Mouse (Mus musculus) hindbrain, embryonic 11.5 days (tissue): Measurements from ENCODE around the gene Cib1. TPM values are rescaled to one million over a fixed set of nuclear protein-coding genes. Genes with fewer than 3 reads are reported as not detected.

Experiments used
- ATAC-seq: fragments of 200-750 bp; cut with Nextera tagmentation; 2 replicates; pipeline ENCODE4 v1.8.0; 2017; ENCODE audit warnings: mild to moderate bottlenecking, moderate TSS enrichment, moderate library complexity; ENCODE audit not compliant: low FRiP score
- DNase-seq: peaks from one replicate; pipeline ENCODE4 v3.0.0-alpha.2; 2015; ENCODE audit warnings: low spot score
- H3K27ac ChIP-seq: fragments of 300-500 bp; sonication (generic); 2 replicates; pipeline ENCODE4 v1.5.1; 2014; ENCODE audit warnings: mild to moderate bottlenecking, low read depth, low read length
- H3K27me3 ChIP-seq: fragments of 300-500 bp; sonication (generic); 2 replicates; pipeline ENCODE4 v1.6.1; 2014; ENCODE audit warnings: mild to moderate bottlenecking, low read length, moderate library complexity, mixed read lengths; ENCODE audit not compliant: control insufficient read depth, insufficient read depth
- H3K36me3 ChIP-seq: fragments of 300-500 bp; sonication (generic); 2 replicates; pipeline ENCODE4 v1.6.1; 2014; ENCODE audit warnings: mild to moderate bottlenecking, low read length, moderate library complexity, mixed read lengths; ENCODE audit not compliant: control insufficient read depth, insufficient read depth
- H3K4me1 ChIP-seq: fragments of 300-500 bp; sonication (generic); replicated peaks from 2 replicates; pipeline ENCODE4 v1.6.1; 2014; ENCODE audit warnings: low read length, mixed read lengths; ENCODE audit not compliant: control insufficient read depth, insufficient read depth
- H3K4me2 ChIP-seq: fragments of 300-500 bp; sonication (generic); replicated peaks from 2 replicates; pipeline ENCODE4 v1.6.1; 2014; ENCODE audit warnings: mild to moderate bottlenecking, low read depth, low read length
- H3K4me3 ChIP-seq: fragments of 300-500 bp; sonication (generic); 2 replicates; pipeline ENCODE4 v1.5.1; 2014; ENCODE audit warnings: low read depth, low read length
- H3K9ac ChIP-seq: fragments of 300-500 bp; sonication (generic); 2 replicates; pipeline ENCODE4 v1.6.1; 2014; ENCODE audit warnings: low read depth, low read length
- H3K9me3 ChIP-seq: fragments of 300-500 bp; sonication (generic); 2 replicates; pipeline ENCODE4 v1.6.1; 2016; ENCODE audit warnings: low read length; ENCODE audit not compliant: control insufficient read depth
- WGBS: fragments of 180-500 bp; shearing (Covaris S2); extraction: QIAGEN DNeasy Blood & Tissue Kit; methylation state at CpG from one replicate; pipeline ENCODE4 v1.1.7; 2014; 5-methylcytosine and 5-hydroxymethylcytosine counted together
- polyA plus RNA-seq: library from polyadenylated mRNA; unstranded; fragments of >200 nt; fragmentation: Nextera tagmentation; extraction: Ambion mirVana; gene quantifications from 2 replicates; pipeline ENCODE4 v1.2.1, GENCODE M21; 2014

The Cib1 gene
- polyA plus RNA-seq, 1 experiment from 2014 or later, result 61.7 TPM

GRCm38 (mm10) chr7:80208738-80209430, 23.7 kb downstream of the Cib1 start:
- Histone ChIP-seq H3K4me2 (no peak overlapping the region), H3K4me3 (no peak overlapping the region), H3K4me1 (no peaks in the 10 kb centered on the region), H3K27me3 (no peaks in the 10 kb centered on the region), H3K27ac (no peak overlapping the region), H3K9me3 (no peaks in the 10 kb centered on the region), H3K9ac (no peak overlapping the region), H3K36me3 (no peaks in the 10 kb centered on the region)
- ATAC-seq, result no peak
- no peak for DNase-seq
- WGBS, result 83% methylated on average over 10 of the region's 10 CpGs

GRCm38 (mm10) chr7:80208026-80208642, 24.5 kb downstream of the Cib1 start:
- no peak overlapping the region for H3K27ac ChIP-seq
- no peak overlapping the region for H3K4me3 ChIP-seq
- ATAC-seq (no peak), DNase-seq (no peak)
- H3K9me3 ChIP-seq, result no peaks in the 10 kb centered on the region
- no peaks in the 10 kb centered on the region for H3K4me1 ChIP-seq
- no peaks in the 10 kb centered on the region for H3K27me3 ChIP-seq
- no peak overlapping the region for H3K4me2 ChIP-seq
- WGBS, result 87% methylated on average over 18 of the region's 18 CpGs
- no peaks in the 10 kb centered on the region for H3K36me3 ChIP-seq
- H3K9ac ChIP-seq, result no peak overlapping the region

- Histone ChIP-seq H3K4me2 (no peak overlapping the region), H3K27ac (no peak overlapping the region)
Measured at GRCm38 (mm10) chr7:80207314-80207731, 25.3 kb downstream of the Cib1 start.

GRCm38 (mm10) chr7:80205705-80206589, 26.7 kb downstream of the Cib1 start:
- Histone ChIP-seq H3K4me2 (no peak overlapping the region), H3K36me3 (no peaks in the 10 kb centered on the region), H3K9me3 (no peaks in the 10 kb centered on the region), H3K4me1 (no peaks in the 10 kb centered on the region; the same call in 1 of the 2 replicates), H3K9ac (no peak overlapping the region), H3K27me3 (no peaks in the 10 kb centered on the region), H3K27ac (no peak overlapping the region), H3K4me3 (no peak overlapping the region)
- ATAC-seq (no peak), DNase-seq (no peak)
- WGBS, result 89% methylated on average over 12 of the region's 12 CpGs

More at GRCm38 (mm10) chr7:80207314-80207731, 25.3 kb downstream of the Cib1 start:
- WGBS, result 75% methylated on average over 3 of the region's 3 CpGs
- Histone ChIP-seq H3K9ac (no peak overlapping the region), H3K4me1 (no peaks in the 10 kb centered on the region; the same call in 1 of the 2 replicates), H3K9me3 (no peaks in the 10 kb centered on the region), H3K27me3 (no peaks in the 10 kb centered on the region), H3K36me3 (no peaks in the 10 kb centered on the region), H3K4me3 (no peak overlapping the region)
- ATAC-seq (no peak), DNase-seq (no peak)

GRCm38 (mm10) chr7:80204961-80205360, 27.7 kb downstream of the Cib1 start:
- Histone ChIP-seq H3K27me3 (no peaks in the 10 kb centered on the region), H3K36me3 (no peaks in the 10 kb centered on the region), H3K9me3 (no peaks in the 10 kb centered on the region), H3K4me2 (no peak overlapping the region), H3K9ac (no peak overlapping the region), H3K4me3 (no peak overlapping the region), H3K4me1 (peaks cover 2% of the 10 kb centered on the region), H3K27ac (no peak overlapping the region)
- WGBS, result 84% methylated on average over 7 of the region's 7 CpGs
- no peak for ATAC-seq
- no peak for DNase-seq

GRCm38 (mm10) chr7:80204362-80204761, 28.3 kb downstream of the Cib1 start:
- Histone ChIP-seq H3K27ac (peak overlapping the region; percentile 86), H3K36me3 (no peaks in the 10 kb centered on the region), H3K9me3 (no peaks in the 10 kb centered on the region), H3K4me3 (no peak overlapping the region), H3K4me2 (no peak overlapping the region), H3K4me1 (peaks cover 2% of the 10 kb centered on the region), H3K9ac (no peak overlapping the region), H3K27me3 (no peaks in the 10 kb centered on the region)
- 87% methylated on average over 4 of the region's 4 CpGs for WGBS
- ATAC-seq (no peak), DNase-seq (no peak)

- no peaks in the 10 kb centered on the region for H3K27me3 ChIP-seq
- peak overlapping the region; percentile 23; the same call in 1 of the 2 replicates for H3K9ac ChIP-seq
- H3K4me3 ChIP-seq, result no peak overlapping the region
- 43% methylated on average over 12 of the region's 12 CpGs for WGBS
- H3K4me1 ChIP-seq, result peaks cover 2% of the 10 kb centered on the region
- DNase-seq (no peak), ATAC-seq (peak; percentile 51)
- 0 out of 2 replicates have a peak overlapping the region, but pooled peaks have one; percentile 7 for H3K4me2 ChIP-seq
- H3K27ac ChIP-seq, result peak overlapping the region; percentile 86
- H3K9me3 ChIP-seq, result no peaks in the 10 kb centered on the region
- no peaks in the 10 kb centered on the region for H3K36me3 ChIP-seq
Measured at GRCm38 (mm10) chr7:80203638-80204096, 28.9 kb downstream of the Cib1 start.

- ATAC-seq (no peak), DNase-seq (no peak)
- Histone ChIP-seq H3K4me2 (no peak overlapping the region), H3K27me3 (no peaks in the 10 kb centered on the region), H3K9ac (peak overlapping the region; percentile 11; the same call in 1 of the 2 replicates), H3K9me3 (no peaks in the 10 kb centered on the region), H3K36me3 (no peaks in the 10 kb centered on the region), H3K4me3 (no peak overlapping the region), H3K4me1 (peaks cover 2% of the 10 kb centered on the region), H3K27ac (peak overlapping the region; percentile 86)
- 85% methylated on average over 5 of the region's 5 CpGs for WGBS
Measured at GRCm38 (mm10) chr7:80202961-80203360, 29.7 kb downstream of the Cib1 start.
